Mouse (Mus musculus): ENCODE measurements around the gene Eri3. TPM values are rescaled to one million over a fixed set of nuclear protein-coding genes. Genes with fewer than 3 reads are reported as not detected.

The Eri3 gene
- total RNA-seq, 2 experiments from 2014 or later = 84.5 to 88.9 TPM

GRCm38 (mm10) chr4:117570964-117571363, 20.8 kb downstream of the Eri3 start:
- DNase-seq = no peak

- DNase-seq = no peak
Measured at GRCm38 (mm10) chr4:117577579-117577978, 27.4 kb downstream of the Eri3 start.

GRCm38 (mm10) chr4:117581626-117582025, 31.5 kb downstream of the Eri3 start:
- DNase-seq = no peak

- DNase-seq = no peak
Measured at GRCm38 (mm10) chr4:117585995-117586394, 35.8 kb downstream of the Eri3 start.

- no peak for DNase-seq
Measured at GRCm38 (mm10) chr4:117587447-117587846, 37.3 kb downstream of the Eri3 start.

GRCm38 (mm10) chr4:117589081-117589660, 39.0 kb downstream of the Eri3 start:
- no peak for DNase-seq

- DNase-seq = peak; percentile 28
Measured at GRCm38 (mm10) chr4:117590781-117591180, 40.6 kb downstream of the Eri3 start.

GRCm38 (mm10) chr4:117592206-117592605, 42.0 kb downstream of the Eri3 start:
- no peak for DNase-seq

GRCm38 (mm10) chr4:117595293-117595692, 45.1 kb downstream of the Eri3 start:
- DNase-seq = no peak

GRCm38 (mm10) chr4:117599986-117600565, 49.9 kb downstream of the Eri3 start:
- DNase-seq = peak; percentile 24

- peak; percentile 39 for DNase-seq
Measured at GRCm38 (mm10) chr4:117601338-117601776, 51.2 kb downstream of the Eri3 start.

- no peak for DNase-seq
Measured at GRCm38 (mm10) chr4:117605099-117605953, 55.2 kb downstream of the Eri3 start.

- DNase-seq = no peak
Measured at GRCm38 (mm10) chr4:117605954-117606227, 55.7 kb downstream of the Eri3 start.

- no peak for DNase-seq
Measured at GRCm38 (mm10) chr4:117606831-117607610, 56.9 kb downstream of the Eri3 start.

- peak; percentile 44 for DNase-seq
Measured at GRCm38 (mm10) chr4:117608265-117608664, 58.1 kb downstream of the Eri3 start.

- DNase-seq = no peak
Measured at GRCm38 (mm10) chr4:117609371-117610039, 59.3 kb downstream of the Eri3 start.

GRCm38 (mm10) chr4:117611385-117611784, 61.2 kb downstream of the Eri3 start:
- no peak for DNase-seq

GRCm38 (mm10) chr4:117611814-117612213, 61.6 kb downstream of the Eri3 start:
- DNase-seq = no peak

- DNase-seq = no peak
Measured at GRCm38 (mm10) chr4:117612713-117613112, 62.5 kb downstream of the Eri3 start.

- DNase-seq = no peak
Measured at GRCm38 (mm10) chr4:117613153-117613773, 63.1 kb downstream of the Eri3 start.

- DNase-seq = no peak
Measured at GRCm38 (mm10) chr4:117616600-117616999, 66.4 kb downstream of the Eri3 start.

- no peak for DNase-seq
Measured at GRCm38 (mm10) chr4:117622270-117622669, 72.1 kb downstream of the Eri3 start.

All from gastrocnemius, postnatal 25 days (tissue).